8 mouse cellular contexts compared by ENCODE assay signal in the genomic region with DNA sequence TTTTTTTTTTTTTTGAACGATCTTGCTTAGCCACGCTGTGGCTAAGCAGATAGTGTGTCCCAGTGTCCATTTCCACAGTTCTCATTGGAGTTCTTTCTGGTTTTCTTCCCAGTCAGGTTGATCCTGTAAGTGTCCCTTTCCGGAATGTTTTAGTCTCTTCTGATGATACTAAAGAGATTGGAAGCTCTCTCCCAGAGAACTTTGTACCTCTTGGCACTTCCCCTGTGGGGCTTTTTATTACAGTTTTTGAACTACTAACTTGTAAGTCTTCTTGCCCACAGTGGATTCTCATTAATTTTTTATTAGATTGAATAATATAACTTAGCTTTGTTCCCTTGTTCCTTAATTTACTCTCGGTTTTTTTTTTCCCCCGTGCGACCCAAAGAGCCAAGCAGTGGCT. TPM values are rescaled to one million over a fixed set of nuclear protein-coding genes. Genes with fewer than 3 reads are reported as not detected.
DNase-seq lines count a peak whose midpoint lies in the region; ATAC-seq and TF ChIP-seq lines count a peak whose summit lies in the region.
"Had no signal": no experiment of that assay in that cellular context is flagged by ENCODE, and none has a peak within 500 bp of the region (broad histone marks: within the 10 kb centered on the region; RNA-seq: fewer than 3 reads in every experiment).

No protein-coding gene starts in this region.

- H3K9ac ChIP-seq in lung, embryonic 14.5 days = peak overlapping the region; percentile 63
- H3K9ac ChIP-seq in limb, embryonic 11.5 days (ENCODE audit: low read length) = no peak overlapping the region

- H3K27me3 ChIP-seq in lung, embryonic 14.5 days (ENCODE audit: insufficient read depth, low read length) = no peaks in the 10 kb centered on the region
- H3K27me3 ChIP-seq in forebrain, embryonic 10.5 days (ENCODE audit: poor library complexity, severe bottlenecking) = no peaks in the 10 kb centered on the region
- H3K27me3 ChIP-seq in limb, embryonic 11.5 days (ENCODE audit: control insufficient read depth, insufficient read depth, low read length) = no peaks in the 10 kb centered on the region
- no peaks in the 10 kb centered on the region for H3K27me3 ChIP-seq in small intestine, adult 2 months (ENCODE audit: control insufficient read depth, insufficient read depth, low read length)

- no peak overlapping the region for H3K27ac ChIP-seq in lung, embryonic 14.5 days (ENCODE audit: low read depth)
- no peak overlapping the region for H3K27ac ChIP-seq in forebrain, embryonic 10.5 days
- no peak overlapping the region for H3K27ac ChIP-seq in limb, embryonic 11.5 days (replicated peaks; ENCODE audit: low read depth, low read length)
- peak overlapping the region; percentile 48; the same call in 1 of the 2 replicates for H3K27ac ChIP-seq in small intestine, adult 2 months (ENCODE audit: insufficient read depth, low read depth, low read length)

- no peak for TF ChIP-seq POLR2A in small intestine, adult 2 months (IDR thresholded peaks at IDR 0.05; ENCODE audit: low read depth, low read length)

- no peaks in the 10 kb centered on the region for H3K9me3 ChIP-seq in lung, embryonic 14.5 days (ENCODE audit: low read depth, low read length)
- H3K9me3 ChIP-seq in forebrain, embryonic 10.5 days = no peaks in the 10 kb centered on the region
- no peaks in the 10 kb centered on the region for H3K9me3 ChIP-seq in limb, embryonic 11.5 days (ENCODE audit: control insufficient read depth, low read length)

- peak; percentile 8 for DNase-seq in lung, embryonic 14.5 days
- no peak for DNase-seq in lung, postnatal 10 days
- DNase-seq in forebrain, embryonic 10.5 days (ENCODE audit: extremely low spot score, low spot score) = no peak
- DNase-seq in limb, embryonic 11.5 days (ENCODE audit: low spot score) = no peak
- DNase-seq in spleen, adult 18-20 months = no peak
- DNase-seq: adrenal gland, postnatal 14 days had no signal

- no peaks in the 10 kb centered on the region for H3K36me3 ChIP-seq in lung, embryonic 14.5 days (ENCODE audit: insufficient read depth)
- H3K36me3 ChIP-seq in forebrain, embryonic 10.5 days (replicated peaks) = no peaks in the 10 kb centered on the region
- H3K36me3 ChIP-seq in limb, embryonic 11.5 days (ENCODE audit: control insufficient read depth, insufficient read depth, low read length) = no peaks in the 10 kb centered on the region
- no peaks in the 10 kb centered on the region for H3K36me3 ChIP-seq in small intestine, adult 2 months (ENCODE audit: control insufficient read depth, insufficient read depth, low read length)

- no peak for TF ChIP-seq CTCF in lung, embryonic 14.5 days (IDR thresholded peaks at IDR 0.05; ENCODE audit: low read depth)
- TF ChIP-seq CTCF in small intestine, adult 2 months (IDR thresholded peaks at IDR 0.05; ENCODE audit: extremely low read depth, insufficient read length, insufficient replicate concordance, low read depth, low read length) = no peak

- no peak for ATAC-seq in lung, embryonic 14.5 days (ENCODE audit: insufficient read depth)
- no peak for ATAC-seq in limb, embryonic 11.5 days (ENCODE audit: insufficient number of reproducible peaks, low FRiP score, low TSS enrichment, low read depth)
- no peak for ATAC-seq in cerebellum, adult (ENCODE audit: insufficient number of reproducible peaks, low FRiP score, low TSS enrichment)

- peak overlapping the region; percentile 70 for H3K4me2 ChIP-seq in lung, embryonic 14.5 days
- peak overlapping the region; percentile 69 for H3K4me2 ChIP-seq in limb, embryonic 11.5 days (ENCODE audit: low read depth, severe bottlenecking)

- 30% methylated on average over 6 of the region's 6 CpGs for WGBS in lung, embryonic 14.5 days
- WGBS in forebrain, embryonic 10.5 days = 57% methylated on average over 6 of the region's 6 CpGs
- 67% methylated on average over 6 of the region's 6 CpGs for WGBS in limb, embryonic 11.5 days
- WGBS in small intestine, adult 2 months = 9% methylated on average over 6 of the region's 6 CpGs

- peak overlapping the region; percentile 77 for H3K4me3 ChIP-seq in lung, embryonic 14.5 days (ENCODE audit: low read depth, low read length)
- H3K4me3 ChIP-seq in forebrain, embryonic 10.5 days = peak overlapping the region; percentile 63
- peak overlapping the region; percentile 71 for H3K4me3 ChIP-seq in limb, embryonic 11.5 days (ENCODE audit: low read depth, low read length)
- no peak overlapping the region for H3K4me3 ChIP-seq in small intestine, adult 2 months (ENCODE audit: low read depth, low read length)

- 0 out of 2 replicates have a peak, but pooled peaks cover 7% of the 10 kb centered on the region for H3K4me1 ChIP-seq in lung, embryonic 14.5 days (ENCODE audit: insufficient read depth)
- peaks cover 24% of the 10 kb centered on the region for H3K4me1 ChIP-seq in forebrain, embryonic 10.5 days
- peaks cover 6% of the 10 kb centered on the region for H3K4me1 ChIP-seq in limb, embryonic 11.5 days (ENCODE audit: control insufficient read depth, insufficient read depth, low read length)
- no peaks in the 10 kb centered on the region; the same call in 1 of the 2 replicates for H3K4me1 ChIP-seq in small intestine, adult 2 months (ENCODE audit: control insufficient read depth, insufficient read depth, insufficient read length, low read length)

RNA-seq across cellular contexts. Expression of gene Slc31a1, which starts 1.0 kb away (rescaled TPM):
- polyA plus RNA-seq in lung, embryonic 14.5 days (2014; fragmentation: Nextera tagmentation; extraction: Ambion mirVana) = 44.4 and 50.8 TPM in 2 replicates
- 54.9 and 55.1 TPM in 2 replicates for polyA plus RNA-seq in forebrain, embryonic 10.5 days (2016; fragmentation: Nextera tagmentation; extraction: Ambion mirVana)
- polyA plus RNA-seq in limb, embryonic 11.5 days (2014; fragmentation: Nextera tagmentation; extraction: Ambion mirVana) = 43.2 and 44.7 TPM in 2 replicates
- 18.2 and 40.3 TPM in 2 replicates for polyA plus RNA-seq in small intestine, adult 2 months (2012; rRNA removed)

RNA-seq across cellular contexts. Expression of gene Fkbp15, which starts 1.2 kb away (rescaled TPM):
- polyA plus RNA-seq in lung, embryonic 14.5 days (2014; fragmentation: Nextera tagmentation; extraction: Ambion mirVana) = 24.6 and 26.6 TPM in 2 replicates
- polyA plus RNA-seq in forebrain, embryonic 10.5 days (2016; fragmentation: Nextera tagmentation; extraction: Ambion mirVana) = 18.1 and 18.5 TPM in 2 replicates
- polyA plus RNA-seq in limb, embryonic 11.5 days (2014; fragmentation: Nextera tagmentation; extraction: Ambion mirVana) = 19.9 and 22.2 TPM in 2 replicates
- 13.6 and 21.6 TPM in 2 replicates for polyA plus RNA-seq in small intestine, adult 2 months (2012; rRNA removed)

RNA-seq across cellular contexts. Expression of gene Cdc26, which starts 46.9 kb away (rescaled TPM):
- 175 and 180 TPM in 2 replicates for polyA plus RNA-seq in lung, embryonic 14.5 days (2014; fragmentation: Nextera tagmentation; extraction: Ambion mirVana)
- polyA plus RNA-seq in forebrain, embryonic 10.5 days (2016; fragmentation: Nextera tagmentation; extraction: Ambion mirVana) = 202 and 205 TPM in 2 replicates
- polyA plus RNA-seq in limb, embryonic 11.5 days (2014; fragmentation: Nextera tagmentation; extraction: Ambion mirVana) = 223 and 254 TPM in 2 replicates
- polyA plus RNA-seq in small intestine, adult 2 months (2012; rRNA removed) = 3.5 and 6.6 TPM in 2 replicates

RNA-seq across cellular contexts. Expression of gene Prpf4, which starts 47.0 kb away (rescaled TPM):
- 29.3 and 32.9 TPM in 2 replicates for polyA plus RNA-seq in lung, embryonic 14.5 days (2014; fragmentation: Nextera tagmentation; extraction: Ambion mirVana)
- 37.8 and 38.3 TPM in 2 replicates for polyA plus RNA-seq in forebrain, embryonic 10.5 days (2016; fragmentation: Nextera tagmentation; extraction: Ambion mirVana)
- 36.6 and 37.3 TPM in 2 replicates for polyA plus RNA-seq in limb, embryonic 11.5 days (2014; fragmentation: Nextera tagmentation; extraction: Ambion mirVana)
- 2.1 and 3.5 TPM in 2 replicates for polyA plus RNA-seq in small intestine, adult 2 months (2012; rRNA removed)

Comparison
In these comparisons a context has a peak if more than half of its experiments do, and no peak if none do; other contexts are left out.
1. RNA of gene Cdc26, which starts 46.9 kb away (polyA plus RNA-seq): 223 to 254 TPM in limb, embryonic 11.5 days, 202 to 205 TPM in forebrain, embryonic 10.5 days and 175 to 180 TPM in lung, embryonic 14.5 days; 3.5 to 6.6 TPM in small intestine, adult 2 months; every median in the first group is over 10 times any median in the second.